Mouse (Mus musculus): ENCODE data around the gene Rab19. TPM values are rescaled to one million over a fixed set of nuclear protein-coding genes. Genes with fewer than 3 reads are reported as not detected.
"Not testable (repeated sequence)": the region's sequence is repeated elsewhere in the genome, so short reads cannot be mapped to it uniquely, and the experiment has no call there.

Gene Rab19
- total RNA-seq (2021) = 1 to 10 TPM; 1.4 to 1.5 TPM
- long read RNA-seq, experiment 1, partial matches to known transcripts = 0 of 2 reads
- long read RNA-seq, experiment 1, other reads (novel, unspliced or antisense) = 2 of 2 reads
- long read RNA-seq, experiment 2, partial matches to known transcripts = 0 of 2 reads
- long read RNA-seq, experiment 2, other reads (novel, unspliced or antisense) = 1 of 2 reads

DNA sequence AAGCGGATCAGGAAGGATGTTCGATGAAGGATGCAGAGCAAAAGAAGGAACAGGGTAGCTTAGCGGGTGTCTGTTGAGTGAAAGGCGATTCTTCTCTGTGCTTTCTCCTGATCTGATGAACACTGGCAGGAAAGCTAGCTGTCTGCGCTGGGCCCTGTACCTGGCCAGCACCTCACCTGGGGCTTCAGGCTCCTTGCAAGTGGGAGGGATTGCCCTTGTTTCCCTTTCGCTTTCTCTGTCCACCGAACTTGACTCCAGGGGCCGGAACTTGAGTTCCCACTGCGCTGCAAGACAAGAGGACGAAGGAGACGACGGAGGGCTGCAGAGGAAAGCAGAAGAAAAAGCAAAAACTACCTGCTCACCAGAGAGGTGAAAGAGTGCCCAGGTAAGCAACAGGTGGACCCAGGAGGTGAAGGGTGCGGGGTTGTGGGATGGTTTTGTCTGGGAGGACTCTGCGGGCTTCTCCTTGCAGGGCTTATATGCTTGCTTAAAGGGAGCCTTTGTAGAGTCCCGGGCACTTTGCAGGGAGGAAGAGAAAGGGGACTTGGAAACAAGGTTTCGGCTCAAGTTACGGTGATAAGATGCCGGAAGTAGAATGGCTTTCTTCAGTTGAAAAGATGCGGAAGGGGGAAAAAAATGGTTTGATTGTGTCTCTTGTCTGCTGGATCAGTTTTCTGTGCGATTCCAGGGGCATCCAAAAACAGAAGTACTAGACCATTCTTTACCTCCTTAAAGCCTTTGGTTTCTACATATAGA, at the start of gene Rab19:
Rab19 (plus strand) TSS at position 51 of the 756 bp plus-strand sequence.
- DNase-seq = peak; percentile 37

DNA sequence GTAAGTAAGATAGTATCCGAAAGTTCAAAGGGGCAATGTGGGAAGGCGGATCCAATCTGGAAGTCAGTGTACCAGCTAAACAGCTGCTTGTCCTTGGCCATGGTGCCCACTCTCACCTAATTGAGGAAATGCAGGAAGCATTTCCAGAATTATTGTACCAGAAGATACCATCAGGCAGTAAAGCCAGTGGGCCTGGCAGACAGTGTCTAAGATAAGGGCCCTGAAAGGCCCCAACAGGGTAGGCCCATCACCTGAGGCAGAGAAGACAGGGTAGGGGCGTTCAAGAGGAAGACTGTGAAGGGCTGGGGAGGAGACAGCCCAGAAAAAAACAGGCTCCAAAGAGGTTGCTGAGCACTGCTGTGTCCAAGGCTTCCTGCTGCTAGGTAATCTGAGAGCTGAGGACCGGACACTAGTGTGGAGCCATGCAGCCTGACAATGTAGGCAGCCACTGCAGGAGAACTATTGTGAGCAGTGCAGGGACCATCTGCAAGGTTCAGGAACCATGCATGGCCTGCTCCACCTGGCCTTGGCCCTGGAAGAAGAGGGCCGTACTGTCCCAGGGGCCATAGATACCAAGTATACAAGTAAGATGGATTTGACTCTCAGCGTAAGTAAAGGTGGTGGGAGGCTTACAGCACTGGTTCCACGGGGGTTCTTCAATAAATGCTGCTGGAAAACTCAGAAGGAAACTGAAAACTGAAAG, 48.8 kb upstream of the Rab19 start:
- DNase-seq = no peak

DNA sequence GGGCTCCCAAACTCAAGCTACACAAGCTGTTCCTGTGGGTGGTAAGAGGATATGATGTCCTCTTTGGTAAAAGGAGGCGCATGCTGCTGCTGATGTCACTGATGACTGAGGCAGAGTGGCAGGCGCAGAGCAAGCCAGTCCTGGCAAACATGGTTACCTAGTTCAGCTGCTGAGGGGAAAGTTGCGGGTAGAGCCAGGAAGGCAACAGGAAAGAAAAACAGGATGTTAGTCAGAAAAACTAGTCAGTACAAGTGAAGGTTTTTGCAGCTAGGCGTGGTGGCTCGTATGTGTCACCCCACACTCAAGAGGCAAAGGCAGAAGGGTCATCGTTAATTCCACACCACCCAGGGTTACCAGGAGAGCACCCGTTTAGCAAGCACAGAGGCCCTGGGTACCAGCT, 46.8 kb upstream of the Rab19 start:
- no peak for DNase-seq

DNA sequence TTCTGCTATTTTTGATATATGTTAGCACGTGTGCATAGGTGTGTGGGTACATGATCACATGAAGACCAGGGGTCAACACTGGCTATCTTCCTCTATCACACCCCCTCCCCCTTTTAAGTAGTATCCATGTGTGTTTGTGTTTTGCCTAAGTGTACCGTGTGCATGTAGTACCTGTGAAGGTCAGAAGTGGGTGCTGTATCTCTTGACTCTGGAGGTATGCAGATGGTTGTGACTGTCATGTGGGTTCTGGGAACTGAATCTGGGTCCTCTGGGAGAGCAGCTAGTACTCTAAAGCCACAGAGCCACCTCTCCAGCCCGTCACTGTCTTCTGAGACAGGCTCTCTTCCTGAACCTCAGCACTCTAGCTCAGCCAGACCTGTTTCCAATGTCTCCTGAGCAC, 46.1 kb upstream of the Rab19 start:
- no peak for DNase-seq

GRCm38 (mm10) chr6:39338359-39338758, 42.6 kb upstream of the Rab19 start:
- no peak for DNase-seq

- DNase-seq = peak; percentile 40
Observed at GRCm38 (mm10) chr6:39341798-39342197, 39.2 kb upstream of the Rab19 start.

GRCm38 (mm10) chr6:39344020-39344419, 37.0 kb upstream of the Rab19 start:
- DNase-seq = peak; percentile 90

DNA sequence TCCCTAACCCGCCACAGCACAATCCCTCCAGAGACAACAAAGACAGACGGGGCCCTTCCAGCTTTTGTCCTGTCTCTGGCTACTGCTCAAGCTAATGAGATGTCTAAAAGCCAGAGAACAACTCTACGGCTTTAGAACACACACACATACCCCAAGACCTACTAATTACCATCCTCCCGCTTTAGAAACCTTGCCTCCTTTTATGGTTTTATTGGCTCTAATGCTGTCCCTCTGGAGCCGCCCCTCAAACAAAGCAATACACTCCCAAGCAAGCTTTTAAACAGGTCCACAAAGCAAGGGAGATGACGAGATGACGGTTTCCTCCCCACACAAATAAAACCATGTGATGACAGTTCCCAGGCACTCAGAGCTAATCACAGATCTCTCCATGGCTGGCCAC, 35.5 kb upstream of the Rab19 start:
- DNase-seq = no peak

DNA sequence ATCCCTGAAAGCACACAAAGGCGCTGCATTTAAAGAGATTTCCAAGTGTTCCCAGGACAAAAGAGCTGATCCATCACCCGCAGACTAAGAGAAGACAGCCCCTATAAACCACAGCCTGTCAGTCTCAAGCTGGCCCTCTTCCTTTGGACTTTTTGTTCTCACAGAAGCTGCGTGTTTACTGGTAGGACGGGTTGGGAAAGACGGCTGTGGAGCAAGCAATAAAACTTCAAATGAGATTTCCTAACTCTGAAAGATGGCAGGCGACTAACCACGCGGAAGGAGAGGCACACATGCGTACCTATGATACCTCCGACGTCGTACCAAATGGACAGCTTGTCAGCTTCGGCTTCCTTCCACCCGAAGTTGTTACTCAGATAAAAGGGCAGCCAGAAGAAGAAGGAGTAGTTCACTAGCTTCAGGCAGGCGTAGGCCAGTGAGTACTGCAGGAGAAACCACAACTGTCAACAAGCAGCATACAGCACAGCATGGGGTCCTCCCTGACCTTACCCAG, 33.9 kb upstream of the Rab19 start:
- no peak for DNase-seq

GRCm38 (mm10) chr6:39347880-39348814, 32.8 kb upstream of the Rab19 start:
- no peak for DNase-seq

DNA sequence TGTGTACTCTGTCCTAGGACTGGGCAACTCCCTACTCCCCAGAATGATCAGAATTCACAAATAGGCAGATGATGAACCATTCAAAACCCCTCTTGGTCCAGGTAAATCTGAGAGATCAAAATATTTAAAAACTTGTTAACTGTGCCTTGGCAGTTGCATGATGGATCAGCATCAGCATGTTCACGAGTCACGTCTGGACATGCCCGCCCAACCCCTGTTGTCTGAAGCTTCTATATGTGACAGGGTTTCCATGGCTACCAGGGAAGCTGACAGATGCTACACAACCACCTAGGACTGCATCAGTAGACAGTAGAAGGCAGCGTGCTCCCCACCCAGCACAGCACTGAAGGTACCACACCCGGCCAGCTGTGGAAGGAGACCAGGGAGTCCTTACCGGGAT, 32.0 kb upstream of the Rab19 start:
- no peak for DNase-seq

DNA sequence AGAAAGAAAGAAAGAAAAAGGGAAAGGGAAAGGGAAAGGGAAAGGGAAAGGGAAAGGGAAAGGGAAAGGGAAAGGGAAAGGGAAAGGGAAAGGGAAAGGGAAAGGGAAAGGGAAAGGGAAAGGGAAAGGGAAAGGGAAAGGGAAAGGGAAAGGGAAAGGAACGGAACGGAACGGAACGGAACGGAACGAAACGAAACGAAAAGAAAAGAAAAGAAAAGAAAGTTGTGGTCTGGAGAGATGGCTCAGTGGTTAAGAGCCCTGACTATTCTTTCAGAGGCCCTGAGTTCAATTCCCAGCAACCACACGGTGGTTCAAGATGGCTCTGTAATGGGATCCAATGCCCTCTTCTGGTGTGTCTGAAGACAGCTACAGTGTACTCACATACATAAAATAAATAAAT, 21.8 kb upstream of the Rab19 start:
- not testable (repeated sequence) for DNase-seq

GRCm38 (mm10) chr6:39362684-39363083, 18.3 kb upstream of the Rab19 start:
- no peak for DNase-seq

DNA sequence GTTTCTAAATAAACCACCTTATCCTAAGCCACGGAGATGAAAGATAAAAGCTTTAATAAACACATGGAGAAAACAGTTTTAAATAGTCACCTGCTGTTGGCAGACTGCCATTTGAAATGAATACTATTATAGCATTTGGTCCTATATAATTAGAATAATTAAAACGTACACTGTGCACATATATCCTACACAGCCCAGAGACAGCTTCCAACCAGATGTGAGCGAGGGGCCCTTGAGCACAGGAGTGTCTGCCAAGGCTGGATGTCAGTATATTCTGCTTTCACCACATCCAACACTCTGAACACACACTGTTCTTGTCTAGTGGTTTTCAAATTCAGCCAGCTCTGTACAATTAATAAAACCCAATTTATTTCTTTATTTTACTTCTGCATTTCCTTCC, 11.3 kb upstream of the Rab19 start:
- no peak for DNase-seq

DNA sequence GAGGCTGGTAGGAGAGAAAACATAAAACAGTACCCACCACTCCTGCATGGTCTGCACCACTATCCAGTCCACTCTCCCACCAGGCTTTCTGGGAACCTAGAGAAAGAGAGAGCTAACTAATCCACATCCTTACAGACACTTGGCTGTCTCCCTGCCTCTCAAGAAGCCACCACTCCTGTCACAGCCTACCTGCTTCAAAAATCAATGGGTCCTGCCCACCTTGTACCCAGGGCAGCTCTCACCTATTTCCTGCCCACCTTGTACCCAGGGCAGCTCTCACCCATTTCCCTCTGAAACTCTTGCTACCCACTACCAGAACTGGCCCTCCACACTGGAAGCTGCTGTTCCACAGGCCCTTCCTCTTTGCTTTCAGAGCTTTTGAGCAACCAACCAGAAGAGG, 8.9 kb upstream of the Rab19 start:
- DNase-seq = no peak

DNA sequence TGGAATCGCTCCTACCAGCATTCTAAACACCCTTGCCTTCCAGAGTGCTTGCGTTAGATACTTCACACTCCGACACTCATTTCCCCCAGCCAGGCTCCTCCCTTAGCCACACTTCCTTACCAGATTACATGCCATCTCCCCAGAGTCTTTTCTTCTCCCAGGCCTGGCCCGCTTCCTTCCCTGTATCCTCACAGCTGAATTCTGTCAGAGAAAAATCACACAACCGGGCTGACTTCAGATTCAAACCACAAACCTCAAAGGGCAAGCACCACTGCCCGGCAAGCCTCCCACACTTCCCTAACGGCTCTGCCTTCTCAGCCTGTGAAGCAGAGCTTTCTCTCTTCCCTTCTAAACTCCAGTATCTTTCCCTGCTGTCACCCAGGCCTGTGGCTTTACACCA, 8.2 kb upstream of the Rab19 start:
- peak; percentile 22 for DNase-seq

DNA sequence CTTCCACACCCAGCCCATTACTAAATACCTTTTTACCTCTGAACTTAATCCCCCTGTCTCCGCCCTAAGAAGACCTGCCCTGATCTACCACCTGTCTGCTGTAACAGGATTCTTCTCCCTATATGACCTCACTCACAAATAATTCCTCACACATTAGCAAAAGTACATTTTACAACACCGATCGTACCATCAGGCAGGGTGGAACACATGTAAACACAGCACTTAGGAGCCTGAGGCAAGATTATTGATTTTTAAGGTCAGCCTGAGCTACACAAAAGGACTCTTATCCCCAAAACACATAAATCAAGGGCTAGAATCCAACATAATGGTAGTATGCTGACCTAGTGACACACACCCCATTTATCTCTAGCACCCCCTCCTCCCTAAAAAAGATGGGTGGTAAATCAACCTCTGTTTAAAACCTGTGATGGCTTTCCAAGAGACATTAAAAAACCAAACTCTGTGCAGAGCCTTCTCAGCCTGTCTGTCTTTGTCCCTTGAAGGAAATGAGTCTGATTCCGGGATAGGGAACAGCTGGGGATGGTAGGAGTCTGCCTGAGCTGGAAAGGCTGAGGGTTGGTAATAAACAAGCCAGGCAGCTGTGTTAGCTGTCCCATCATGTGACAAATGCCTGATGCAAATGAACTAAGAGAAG, 7.5 kb upstream of the Rab19 start:
- DNase-seq = no peak

- DNase-seq = no peak
Observed at GRCm38 (mm10) chr6:39376775-39377174, 4.2 kb upstream of the Rab19 start.

DNA sequence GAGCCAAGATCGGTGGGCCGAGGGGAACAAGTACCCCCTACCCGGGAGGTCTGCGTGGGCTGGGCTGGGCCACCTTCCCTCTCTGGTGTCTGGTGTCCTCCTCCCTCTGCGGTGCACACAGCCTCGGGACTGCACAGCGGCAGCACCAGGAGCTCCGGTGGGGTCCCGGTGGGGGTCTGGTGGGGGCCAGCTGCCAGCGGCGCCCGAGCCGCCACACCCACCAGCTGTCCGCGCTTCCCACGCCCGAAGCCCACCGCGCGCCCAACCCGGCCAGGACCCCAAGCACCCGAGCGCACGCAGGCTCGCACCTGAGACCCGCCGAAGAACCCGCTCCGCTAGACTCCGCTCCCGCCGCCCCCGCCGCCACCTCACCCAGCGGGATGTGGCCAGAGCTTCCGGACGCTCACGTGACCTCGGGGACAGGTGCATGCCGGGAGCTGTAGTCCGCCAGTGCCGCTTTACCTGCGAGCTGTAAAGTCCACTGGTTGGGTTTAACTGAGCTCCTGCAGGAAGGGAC, 3.6 kb upstream of the Rab19 start, which contains the start of gene Slc37a3:
Slc37a3 (minus strand) TSS at position 365 of the 517 bp plus-strand sequence.
- peak; percentile 94 for DNase-seq

- DNase-seq = not testable (repeated sequence)
Observed at GRCm38 (mm10) chr6:39378161-39378835, 2.7 kb upstream of the Rab19 start.

DNA sequence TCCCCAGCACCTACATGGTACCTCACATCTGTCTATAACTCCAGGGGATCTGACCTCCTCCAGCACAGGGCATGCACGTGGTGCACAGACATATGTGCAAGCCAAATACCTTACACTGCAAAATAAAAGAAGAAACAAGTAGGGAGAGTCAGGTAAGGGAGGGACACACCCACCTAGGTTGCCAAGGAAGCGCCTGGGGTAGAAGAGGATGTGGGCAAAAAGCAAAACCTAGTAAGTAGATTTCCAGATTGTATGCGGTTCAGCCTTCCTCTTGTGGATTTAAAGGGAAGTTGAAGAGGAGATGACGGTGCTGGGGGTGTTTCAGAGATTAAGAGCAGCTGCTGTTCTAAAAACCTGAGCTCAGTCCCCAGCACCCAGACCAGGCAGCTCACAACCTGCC, 1.8 kb upstream of the Rab19 start:
- DNase-seq = no peak
